9 mouse cellular contexts compared by ENCODE assay signal in the genomic region with DNA sequence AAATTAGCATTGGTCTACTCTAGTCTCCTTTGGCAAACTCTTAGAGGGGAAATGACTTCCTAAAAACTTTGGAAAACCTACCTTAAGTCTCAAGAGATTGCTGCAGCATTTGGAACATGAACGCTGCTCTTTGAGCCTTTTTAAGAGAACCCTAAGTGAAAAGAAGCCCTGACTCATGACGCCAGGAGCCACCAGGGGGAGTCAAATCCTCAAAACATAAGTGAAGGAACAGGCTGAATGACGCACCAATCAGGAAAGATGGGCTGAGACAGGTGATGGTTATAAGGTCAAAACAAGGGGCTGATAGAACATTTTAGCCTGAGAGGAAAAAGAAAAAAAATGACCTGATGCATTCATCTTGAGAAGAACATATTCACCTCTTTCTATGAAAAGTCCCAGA.
DNase-seq lines count a peak whose midpoint lies in the region; ATAC-seq lines count a peak whose summit lies in the region.
"Had no signal": no experiment of that assay in that cellular context is flagged by ENCODE, and none has a peak within 500 bp of the region (broad histone marks: within the 10 kb centered on the region; RNA-seq: fewer than 3 reads in every experiment).

No protein-coding gene starts in this region.

- H3K4me3 ChIP-seq in liver, embryonic 11.5 days (ENCODE audit: low read depth, low read length) = no peak overlapping the region
- H3K4me3 ChIP-seq in forebrain, embryonic 15.5 days = no peak overlapping the region
- H3K4me3 ChIP-seq in neural tube, embryonic 11.5 days (ENCODE audit: low read depth, low read length) = no peak overlapping the region
- H3K4me3 ChIP-seq: stomach, embryonic 15.5 days had no signal

- no peaks in the 10 kb centered on the region for H3K9me3 ChIP-seq in liver, embryonic 11.5 days (ENCODE audit: control insufficient read depth, low read length)
- H3K9me3 ChIP-seq in forebrain, embryonic 15.5 days = no peaks in the 10 kb centered on the region
- H3K9me3 ChIP-seq in neural tube, embryonic 11.5 days (ENCODE audit: control insufficient read depth, low read length) = no peaks in the 10 kb centered on the region
- H3K9me3 ChIP-seq: stomach, embryonic 15.5 days had no signal

- H3K36me3 ChIP-seq in liver, embryonic 11.5 days (ENCODE audit: control insufficient read depth, insufficient read depth, low read length) = no peaks in the 10 kb centered on the region
- H3K36me3 ChIP-seq in forebrain, embryonic 15.5 days = no peaks in the 10 kb centered on the region
- H3K36me3 ChIP-seq in neural tube, embryonic 11.5 days (ENCODE audit: control insufficient read depth, insufficient read depth, low read length) = no peaks in the 10 kb centered on the region
- H3K36me3 ChIP-seq: stomach, embryonic 15.5 days had no signal

- no peaks in the 10 kb centered on the region for H3K4me1 ChIP-seq in liver, embryonic 11.5 days (replicated peaks; ENCODE audit: control insufficient read depth, insufficient read depth, low read length)
- H3K4me1 ChIP-seq in forebrain, embryonic 15.5 days = no peaks in the 10 kb centered on the region
- H3K4me1 ChIP-seq in neural tube, embryonic 11.5 days (ENCODE audit: control insufficient read depth, insufficient read depth, low read length) = no peaks in the 10 kb centered on the region
- H3K4me1 ChIP-seq: stomach, embryonic 15.5 days had no signal

- H3K9ac ChIP-seq in liver, embryonic 11.5 days (ENCODE audit: low read depth, low read length) = no peak overlapping the region
- no peak overlapping the region for H3K9ac ChIP-seq in forebrain, embryonic 15.5 days (replicated peaks)
- no peak overlapping the region for H3K9ac ChIP-seq in neural tube, embryonic 11.5 days (ENCODE audit: low read length)
- H3K9ac ChIP-seq: stomach, embryonic 15.5 days had no signal

- no peak overlapping the region for H3K27ac ChIP-seq in liver, embryonic 11.5 days (ENCODE audit: low read depth, low read length)
- no peak overlapping the region for H3K27ac ChIP-seq in forebrain, embryonic 15.5 days (replicated peaks)
- no peak overlapping the region for H3K27ac ChIP-seq in neural tube, embryonic 11.5 days (ENCODE audit: low read depth, low read length)
- H3K27ac ChIP-seq: stomach, embryonic 15.5 days had no signal

- H3K4me2 ChIP-seq in liver, embryonic 11.5 days = no peak overlapping the region
- H3K4me2 ChIP-seq in forebrain, embryonic 15.5 days (replicated peaks) = no peak overlapping the region
- H3K4me2 ChIP-seq in neural tube, embryonic 11.5 days (ENCODE audit: low read depth) = no peak overlapping the region
- H3K4me2 ChIP-seq: stomach, embryonic 15.5 days had no signal

- intact Hi-C loops in left cerebral cortex, postnatal 36 days (cut with DNase I) = loop anchor here (2.0 to 5.0 kb wide), 2 partner anchors 243 to 352 kb away; no protein-coding TSS in a partner anchor

- H3K27me3 ChIP-seq in liver, embryonic 11.5 days (replicated peaks; ENCODE audit: control insufficient read depth, insufficient read depth, low read length) = no peaks in the 10 kb centered on the region
- no peaks in the 10 kb centered on the region for H3K27me3 ChIP-seq in forebrain, embryonic 15.5 days
- H3K27me3 ChIP-seq in neural tube, embryonic 11.5 days (ENCODE audit: control insufficient read depth, insufficient read depth, low read length) = no peaks in the 10 kb centered on the region
- H3K27me3 ChIP-seq: stomach, embryonic 15.5 days had no signal

- 16% methylated on average over 3 of the region's 3 CpGs for WGBS in liver, embryonic 11.5 days
- 8% methylated on average over 3 of the region's 3 CpGs for WGBS in forebrain, embryonic 15.5 days
- WGBS in neural tube, embryonic 11.5 days = 5% methylated on average over 3 of the region's 3 CpGs

- peak; percentile 53 for DNase-seq in liver
- no peak for DNase-seq in liver, embryonic 11.5 days (ENCODE audit: low spot score)
- DNase-seq in c-Kit-positive CD71-positive TER-119-positive erythroid progenitor cells, embryonic 14.5 days (ENCODE audit: low spot score) = peak; percentile 29
- DNase-seq in induced T-regulatory cell, adult 2 months (ENCODE audit: low read depth) = peak; percentile 72
- DNase-seq in left cerebral cortex, postnatal 36 days (ENCODE audit: low spot score in 2 of 2) = peak; percentile 55 to 80
- DNase-seq in neural tube, embryonic 11.5 days (ENCODE audit: low spot score) = peak; percentile 76
- peak; percentile 18 for DNase-seq in testis, postnatal 14 days (ENCODE audit: low spot score)

- ATAC-seq in liver, embryonic 11.5 days (replicated peaks; ENCODE audit: low FRiP score) = no peak
- peak; percentile 67; the same call in 1 of the 2 replicates for ATAC-seq in forebrain, embryonic 15.5 days (replicated peaks)
- ATAC-seq in neural tube, embryonic 11.5 days (ENCODE audit: insufficient read depth, low FRiP score, low TSS enrichment) = no peak
